Mouse (Mus musculus) intestine, postnatal 0 days (tissue): Measurements from ENCODE around the gene Tbce. TPM values are rescaled to one million over a fixed set of nuclear protein-coding genes. Genes with fewer than 3 reads are reported as not detected.
A peak's percentile ranks its signal among the peaks of the same experiment; 100 is the strongest.
"Not testable (repeated sequence)": the region's sequence is repeated elsewhere in the genome, so short reads cannot be mapped to it uniquely, and the experiment has no call there.

Experiments used
- ATAC-seq: fragments of 200-750 bp; cut with Nextera tagmentation; 2 replicates; pipeline ENCODE4 v1.8.0; 2017; ENCODE audit warnings: mild to moderate bottlenecking, moderate TSS enrichment, moderate library complexity
- H3K27ac ChIP-seq: fragments of 300-500 bp; sonication (generic); 2 replicates; pipeline ENCODE4 v1.5.1; 2014; ENCODE audit warnings: mild to moderate bottlenecking, low read depth, low read length, moderate library complexity
- H3K27me3 ChIP-seq: fragments of 300-500 bp; sonication (generic); replicated peaks from 2 replicates; pipeline ENCODE4 v1.6.1; 2014; ENCODE audit warnings: low read length, mixed read lengths; ENCODE audit not compliant: control insufficient read depth, insufficient read depth
- H3K36me3 ChIP-seq: fragments of 300-500 bp; sonication (generic); 2 replicates; pipeline ENCODE4 v1.6.1; 2014; ENCODE audit warnings: mild to moderate bottlenecking, moderate library complexity; ENCODE audit not compliant: control insufficient read depth, insufficient read depth
- H3K4me1 ChIP-seq: fragments of 300-500 bp; sonication (generic); replicated peaks from 2 replicates; pipeline ENCODE4 v1.6.1; 2014; ENCODE audit warnings: antibody characterized with exemption, low read length, mixed read lengths; ENCODE audit not compliant: control insufficient read depth, insufficient read depth
- H3K4me2 ChIP-seq: fragments of 300-500 bp; sonication (generic); replicated peaks from 2 replicates; pipeline ENCODE4 v1.6.1; 2014; ENCODE audit warnings: low read depth, mild to moderate bottlenecking, moderate library complexity
- H3K4me3 ChIP-seq: fragments of 300-500 bp; sonication (generic); 2 replicates; pipeline ENCODE4 v1.5.1; 2014; ENCODE audit warnings: low read depth, low read length
- H3K9ac ChIP-seq: fragments of 300-500 bp; sonication (generic); 2 replicates; pipeline ENCODE4 v1.6.1; 2014; ENCODE audit warnings: mild to moderate bottlenecking, low read depth, low read length
- H3K9me3 ChIP-seq: fragments of 300-500 bp; sonication (generic); 2 replicates; pipeline ENCODE4 v1.6.1; 2016; ENCODE audit warnings: mixed run types; ENCODE audit not compliant: control insufficient read depth
- CTCF ChIP-seq: sonication (generic); IDR thresholded peaks from 2 replicates; pipeline ENCODE4 v1.5.1; 2016; ENCODE audit warnings: low read depth, mild to moderate bottlenecking, control low read depth, antibody characterized with exemption, moderate library complexity
- WGBS: fragments of 180-500 bp; shearing (Covaris S2); extraction: QIAGEN DNeasy Blood & Tissue Kit; methylation state at CpG from one replicate; pipeline ENCODE4 v1.1.7; 2014; 5-methylcytosine and 5-hydroxymethylcytosine counted together
- polyA plus RNA-seq: library from polyadenylated mRNA; unstranded; fragments of >200 nt; fragmentation: Nextera tagmentation; extraction: Ambion mirVana; gene quantifications from 2 replicates; pipeline ENCODE4 v1.2.1, GENCODE M21; 2015

Gene Tbce
- polyA plus RNA-seq, 1 experiment from 2014 or later = 25.7 TPM

DNA sequence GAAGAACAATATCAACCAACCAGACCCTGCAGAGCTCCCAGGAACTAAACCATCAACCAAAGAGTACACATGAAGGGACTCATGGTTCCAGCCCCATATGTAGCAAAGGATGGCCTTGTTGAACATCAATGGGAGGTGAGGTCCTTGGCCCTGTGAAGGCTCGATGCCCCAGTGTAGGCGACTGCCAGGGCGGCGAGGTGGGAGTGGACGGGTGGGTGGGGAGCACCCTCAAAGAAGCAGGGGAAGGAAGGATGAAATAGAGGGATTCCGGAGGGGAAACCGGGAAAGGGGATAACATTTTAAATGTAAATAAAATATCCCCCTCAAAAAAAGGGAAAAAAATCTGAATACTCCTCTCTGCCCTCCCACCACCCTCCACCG, 537 bp downstream of the Tbce start:
- TF ChIP-seq CTCF = no peak
- H3K4me3 ChIP-seq = peak overlapping the region; percentile 55
- no peaks in the 10 kb centered on the region for H3K27me3 ChIP-seq
- H3K36me3 ChIP-seq = no peaks in the 10 kb centered on the region
- no peak; the same call in 1 of the 2 replicates for ATAC-seq
- peak overlapping the region; percentile 59 for H3K9ac ChIP-seq
- H3K4me2 ChIP-seq = peak overlapping the region; percentile 90
- no peaks in the 10 kb centered on the region; the same call in 1 of the 2 replicates for H3K4me1 ChIP-seq
- 3% methylated on average over 8 of the region's 8 CpGs for WGBS
- H3K27ac ChIP-seq = peak overlapping the region; percentile 92
- no peaks in the 10 kb centered on the region for H3K9me3 ChIP-seq

DNA sequence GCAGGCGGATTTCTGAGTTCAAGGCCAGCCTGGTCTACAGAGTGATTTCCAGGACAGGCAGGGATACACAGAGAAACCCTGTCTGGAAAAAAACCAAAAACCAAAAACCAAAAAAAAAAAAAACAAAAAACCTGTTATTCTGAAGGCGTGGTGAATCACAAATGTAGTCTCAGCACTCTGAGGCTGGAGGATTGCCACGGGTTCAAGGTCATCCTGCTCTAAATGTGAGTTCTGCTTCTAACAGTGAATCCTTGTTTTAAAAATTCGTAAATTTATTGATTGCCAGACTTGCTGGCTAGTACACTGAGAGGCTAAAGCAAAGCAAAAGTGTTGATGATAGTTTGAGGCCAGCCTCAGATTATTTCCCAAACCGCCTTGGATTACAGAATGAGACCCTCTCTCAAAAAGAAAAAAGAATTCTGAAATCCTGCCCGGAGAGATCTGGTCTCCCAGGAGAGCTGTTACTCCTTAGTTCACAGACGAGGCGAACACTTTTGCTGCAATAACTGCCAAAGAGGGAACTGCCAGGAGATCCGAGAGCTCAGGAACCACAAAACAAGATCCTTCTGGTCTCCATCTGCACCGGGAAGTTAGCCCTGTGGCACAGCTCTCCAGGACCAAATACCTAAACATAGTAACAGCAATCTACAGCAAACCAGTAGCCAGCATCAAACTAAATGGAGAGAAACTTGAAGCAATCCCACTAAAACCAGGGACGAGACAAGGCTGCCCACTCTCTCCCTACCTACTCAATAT, 3.4 kb downstream of the Tbce start:
- ATAC-seq = no peak
- H3K4me1 ChIP-seq = no peaks in the 10 kb centered on the region; the same call in 1 of the 2 replicates
- no peaks in the 10 kb centered on the region for H3K36me3 ChIP-seq
- TF ChIP-seq CTCF = no peak
- H3K4me2 ChIP-seq = no peak overlapping the region
- WGBS = 91% methylated on average over 11 of the region's 11 CpGs
- H3K4me3 ChIP-seq = no peak overlapping the region
- H3K9me3 ChIP-seq = no peaks in the 10 kb centered on the region
- no peak overlapping the region for H3K9ac ChIP-seq
- no peak overlapping the region for H3K27ac ChIP-seq
- no peaks in the 10 kb centered on the region for H3K27me3 ChIP-seq

DNA sequence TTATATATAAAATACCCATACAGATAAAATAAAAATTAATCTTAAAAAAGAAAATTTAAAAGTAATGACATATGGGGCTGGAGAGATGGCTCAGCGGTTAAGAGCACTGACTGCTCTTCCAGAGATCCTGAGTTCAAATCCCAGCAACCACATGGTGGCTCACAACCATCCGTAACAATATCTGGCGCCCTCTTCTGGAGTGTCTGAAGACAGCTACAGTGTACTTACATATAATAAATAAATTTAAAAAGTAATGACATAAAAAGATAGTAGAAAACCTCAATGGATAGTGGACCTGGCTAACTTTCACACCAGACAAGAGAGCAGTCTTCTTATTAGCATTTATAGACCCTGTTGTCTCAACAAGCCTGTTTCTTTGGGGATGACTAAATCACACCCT, 4.1 kb downstream of the Tbce start:
- H3K27me3 ChIP-seq, H3K4me2 ChIP-seq, H3K4me1 ChIP-seq, ATAC-seq, H3K9me3 ChIP-seq, H3K36me3 ChIP-seq, H3K27ac ChIP-seq, H3K4me3 ChIP-seq, H3K9ac ChIP-seq: not testable (repeated sequence)
- TF ChIP-seq CTCF = 0 out of 2 replicates have a peak, but pooled peaks have one; percentile 13
- 87% methylated on average over 3 of the region's 3 CpGs for WGBS

DNA sequence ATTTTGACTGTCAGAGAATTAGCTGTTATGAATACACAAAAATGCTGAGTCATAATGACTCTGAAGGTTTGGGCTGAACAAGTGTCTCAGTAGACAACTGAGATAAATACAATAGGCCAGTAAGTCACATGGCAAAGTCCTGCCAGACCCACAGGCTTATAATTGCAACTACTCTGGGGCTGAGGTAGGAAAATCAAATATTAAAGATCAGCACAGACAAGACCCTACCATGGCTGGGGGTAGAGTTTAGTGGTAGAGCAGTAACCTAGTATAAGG, 5.4 kb downstream of the Tbce start:
- no peak overlapping the region for H3K4me3 ChIP-seq
- no peaks in the 10 kb centered on the region; the same call in 1 of the 2 replicates for H3K4me1 ChIP-seq
- no peak overlapping the region for H3K27ac ChIP-seq
- ATAC-seq = no peak
- H3K36me3 ChIP-seq = peaks cover 3% of the 10 kb centered on the region; the same call in 1 of the 2 replicates
- TF ChIP-seq CTCF = no peak
- no peak overlapping the region for H3K9ac ChIP-seq
- no peaks in the 10 kb centered on the region for H3K9me3 ChIP-seq
- H3K27me3 ChIP-seq = no peaks in the 10 kb centered on the region
- H3K4me2 ChIP-seq = no peak overlapping the region

DNA sequence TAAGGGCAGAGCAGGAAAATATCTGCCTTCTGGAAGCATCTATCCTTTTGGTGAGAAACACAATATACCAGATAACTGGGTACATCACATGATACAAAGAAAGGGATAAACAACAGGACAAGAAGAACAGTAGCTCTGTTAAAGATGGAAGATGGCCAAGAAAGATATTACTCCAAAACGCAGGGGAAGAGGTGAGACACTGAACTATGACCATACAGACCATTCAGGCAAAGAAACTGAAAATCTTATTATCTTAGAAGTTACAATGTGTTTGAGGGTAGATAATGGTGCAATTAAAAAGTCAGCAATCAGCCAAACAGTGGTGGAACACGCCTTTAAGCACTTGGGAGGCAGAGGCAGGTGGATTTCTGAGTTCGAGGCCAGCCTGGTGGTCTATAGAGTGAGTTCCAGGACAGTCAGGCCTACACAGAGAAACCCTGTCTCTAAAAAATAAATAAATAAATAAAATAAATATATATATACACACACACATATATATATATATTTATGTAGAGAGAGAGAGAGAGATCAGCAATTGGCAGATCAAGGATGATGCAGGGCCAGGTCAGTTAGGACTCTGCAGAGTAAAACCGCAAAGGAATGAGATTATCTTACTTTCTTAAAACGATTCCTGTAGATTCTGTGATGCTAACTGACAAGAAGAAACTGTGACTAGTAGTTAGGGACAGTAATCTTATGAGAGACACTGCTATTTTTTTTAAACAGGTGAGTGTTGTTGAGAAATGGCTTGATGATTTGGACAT, 5.9 kb downstream of the Tbce start:
- no peak overlapping the region for H3K9ac ChIP-seq
- no peak overlapping the region for H3K4me3 ChIP-seq
- WGBS = 68% methylated on average over 5 of the region's 5 CpGs
- no peak for TF ChIP-seq CTCF
- no peaks in the 10 kb centered on the region; the same call in 1 of the 2 replicates for H3K4me1 ChIP-seq
- no peak for ATAC-seq
- H3K9me3 ChIP-seq = no peaks in the 10 kb centered on the region
- H3K4me2 ChIP-seq = no peak overlapping the region
- no peaks in the 10 kb centered on the region for H3K27me3 ChIP-seq
- no peak overlapping the region for H3K27ac ChIP-seq
- peaks cover 6% of the 10 kb centered on the region; the same call in 1 of the 2 replicates for H3K36me3 ChIP-seq

DNA sequence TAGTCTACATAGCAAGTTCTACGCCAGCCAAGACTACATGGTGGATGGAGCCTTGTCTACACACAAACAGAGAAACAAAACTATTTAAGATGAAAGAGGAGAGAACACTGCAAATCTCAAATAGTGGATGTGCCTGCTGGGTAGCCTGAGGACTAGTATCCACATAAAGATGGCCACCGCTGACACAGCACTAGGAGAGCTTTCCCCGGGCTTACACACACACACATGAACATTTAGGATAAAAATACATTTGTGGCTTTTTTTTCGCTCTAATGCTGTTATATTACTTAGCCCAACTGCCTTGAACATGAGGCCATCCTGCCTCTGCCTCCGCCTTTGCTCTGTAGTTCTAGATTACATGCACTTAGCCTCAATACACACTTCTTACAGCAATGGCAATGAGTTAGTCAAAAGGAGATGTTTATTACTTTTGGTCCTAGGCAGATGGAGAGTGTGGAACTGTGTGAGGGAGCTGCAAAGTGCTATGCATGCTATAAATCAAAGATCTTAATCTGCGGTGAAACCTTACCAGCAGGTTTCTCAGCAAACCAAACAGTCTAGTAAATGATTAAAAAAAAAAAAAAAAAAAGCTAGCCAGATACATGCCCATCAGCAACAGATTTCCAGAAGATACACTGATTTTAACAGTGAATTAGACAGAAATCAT, 13.2 kb downstream of the Tbce start:
- Histone ChIP-seq H3K4me2 (no peak overlapping the region), H3K36me3 (peaks cover 21% of the 10 kb centered on the region), H3K4me1 (no peaks in the 10 kb centered on the region), H3K27me3 (no peaks in the 10 kb centered on the region), H3K4me3 (no peak overlapping the region), H3K27ac (no peak overlapping the region), H3K9me3 (no peaks in the 10 kb centered on the region), H3K9ac (no peak overlapping the region)
- TF ChIP-seq CTCF = no peak
- WGBS = 74% methylated on average over 6 of the region's 6 CpGs
- ATAC-seq = peak; percentile 69
